Mouse (Mus musculus) regulatory T cell (primary cell): ENCODE measurements at regions not wholly inside any gene's neighbourhood (a gene's known extent, or its start where the extent isn't known, plus 50 kb on each side); places are given as distances from the start of the nearest gene placed in this dataset.

Source experiments
- in situ Hi-C: fragments of 300-600 bp; cut with MboI, MseI; formaldehyde crosslinking; loops from one replicate; pipeline ENCODE4 v1.15.1; 2025; ENCODE audit warnings: high pct_unique_total_duplicates

DNA sequence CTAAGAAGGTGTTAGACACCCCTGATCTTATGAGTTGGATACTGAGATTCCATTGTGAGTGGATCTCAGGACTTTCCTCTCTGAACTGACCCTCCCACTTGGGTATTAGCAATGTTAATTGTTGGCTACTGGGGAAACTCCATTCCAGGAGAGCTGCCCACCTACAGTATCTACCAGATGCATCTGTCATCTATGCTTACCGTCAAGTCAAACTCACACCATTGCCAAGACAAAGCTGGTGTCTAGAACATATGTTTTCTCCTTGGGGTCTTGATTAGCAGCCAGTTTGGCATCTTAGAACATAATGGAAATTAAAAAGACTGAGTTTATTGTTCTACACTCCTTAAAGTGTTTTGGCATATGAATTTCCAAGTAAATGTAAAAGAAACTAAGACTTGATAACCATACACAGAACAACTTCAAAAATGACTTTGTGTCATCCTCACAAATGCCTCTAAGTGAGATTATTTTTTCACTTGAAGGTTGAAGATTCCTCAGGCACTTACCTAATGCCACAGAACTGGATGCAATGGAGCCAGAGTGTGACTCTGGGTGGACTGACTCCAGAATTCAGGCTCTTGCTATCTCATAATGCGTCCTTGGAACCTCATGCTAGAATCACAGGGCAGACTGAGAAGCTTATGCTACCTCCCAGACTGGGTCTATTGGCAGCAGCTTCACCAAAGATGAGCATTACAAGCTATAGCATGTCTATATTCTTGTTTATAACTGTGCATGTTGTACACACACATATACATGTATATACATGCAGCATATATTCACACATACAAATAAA is 107.5 kb upstream of the Rnf152 start:
- in situ Hi-C loops = no loop called here

GRCm38 (mm10) chr1:105462695-105463094 is 106.2 kb upstream of the Rnf152 start:
- in situ Hi-C loops = no loop called here

DNA sequence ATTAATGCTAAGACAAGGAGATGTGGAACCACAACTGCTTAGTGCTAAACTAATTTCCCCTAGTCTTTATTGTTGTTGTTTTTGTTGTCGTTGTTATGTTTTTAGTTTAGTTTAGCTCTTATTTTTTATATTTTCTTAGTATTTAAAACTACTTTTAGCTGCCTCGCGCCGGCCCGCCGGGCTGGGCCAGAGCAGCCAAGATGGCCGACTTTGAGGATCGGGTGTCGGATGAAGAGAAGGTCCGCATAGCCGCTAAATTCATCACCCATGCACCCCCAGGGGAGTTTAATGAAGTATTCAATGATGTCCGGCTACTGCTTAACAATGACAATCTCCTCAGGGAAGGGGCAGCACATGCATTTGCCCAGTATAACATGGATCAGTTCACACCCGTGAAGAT is 99.3 kb upstream of the Rnf152 start:
- in situ Hi-C loops = loop anchor here (5.0 kb wide), 1 partner anchor 633 kb away; no protein-coding TSS in a partner anchor

DNA sequence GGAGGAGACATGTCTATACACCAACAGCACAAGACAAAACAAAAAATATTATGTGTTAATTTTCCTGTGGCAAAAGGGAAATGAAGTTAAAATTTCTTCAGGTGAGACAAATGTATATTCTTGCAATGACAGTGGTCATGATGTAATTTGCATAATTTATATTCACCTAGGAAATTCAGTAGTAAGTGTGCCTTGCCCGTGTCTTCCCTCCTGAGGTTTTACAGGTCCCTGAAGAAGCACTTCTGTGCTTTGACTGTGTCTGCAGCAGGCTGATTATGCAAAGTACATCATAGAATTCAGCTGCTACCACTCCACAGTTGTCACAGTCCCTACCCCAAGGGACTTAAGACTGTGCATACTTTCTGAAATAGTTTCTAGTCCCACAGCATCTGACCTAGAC is 98.2 kb upstream of the Rnf152 start:
- in situ Hi-C loops = loop anchor here (5.0 kb wide), 1 partner anchor 632 kb away; no protein-coding TSS in a partner anchor

- in situ Hi-C loops = loop anchor here (5.0 to 25.0 kb wide), 2 partner anchors 76 to 891 kb away; no protein-coding TSS in a partner anchor
Measured at GRCm38 (mm10) chr1:105446212-105446611, 89.7 kb upstream of the Rnf152 start.

DNA sequence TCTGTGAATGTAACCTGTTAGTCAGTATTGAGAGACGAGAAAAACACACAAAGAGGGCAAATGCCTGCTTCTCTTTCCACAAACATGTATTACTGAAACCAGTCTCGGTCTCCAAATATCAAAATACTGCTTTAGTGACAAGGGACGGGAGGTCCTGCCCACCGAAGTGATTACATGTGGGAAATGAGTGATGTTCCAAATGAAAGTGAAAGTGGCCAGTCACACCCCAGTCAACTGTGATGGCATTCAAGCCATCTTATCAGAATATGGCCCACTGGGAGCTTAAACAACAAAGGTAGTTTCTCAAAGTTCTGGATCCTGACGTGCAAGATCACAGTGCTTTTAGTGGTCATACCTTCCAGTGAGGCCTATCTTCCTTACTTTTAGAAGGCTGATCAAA is 87.0 kb upstream of the Rnf152 start:
- in situ Hi-C loops = loop anchor here (25.0 kb wide), 1 partner anchor 894 kb away; no protein-coding TSS in a partner anchor

DNA sequence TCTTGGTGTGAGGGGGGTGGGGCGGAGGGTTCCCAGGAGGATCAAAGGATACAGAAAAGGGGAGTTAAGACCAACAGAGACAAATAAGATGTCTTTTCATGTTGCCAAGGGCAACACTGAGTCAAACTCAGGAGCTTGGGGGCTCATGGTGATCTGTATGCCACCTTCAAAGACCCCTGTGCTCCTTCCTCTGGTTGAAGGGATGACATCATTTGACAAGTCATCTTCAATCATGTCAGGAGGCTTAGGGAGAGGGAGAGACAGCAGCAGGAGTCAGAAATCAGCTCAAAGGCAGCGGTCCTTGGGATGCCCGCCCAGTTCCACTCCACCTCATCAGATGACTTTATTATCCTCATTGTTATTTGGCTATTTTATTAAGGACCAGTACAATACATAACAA is 83.8 kb upstream of the Rnf152 start:
- in situ Hi-C loops = loop anchor here (25.0 kb wide), 1 partner anchor 897 kb away; no protein-coding TSS in a partner anchor

DNA sequence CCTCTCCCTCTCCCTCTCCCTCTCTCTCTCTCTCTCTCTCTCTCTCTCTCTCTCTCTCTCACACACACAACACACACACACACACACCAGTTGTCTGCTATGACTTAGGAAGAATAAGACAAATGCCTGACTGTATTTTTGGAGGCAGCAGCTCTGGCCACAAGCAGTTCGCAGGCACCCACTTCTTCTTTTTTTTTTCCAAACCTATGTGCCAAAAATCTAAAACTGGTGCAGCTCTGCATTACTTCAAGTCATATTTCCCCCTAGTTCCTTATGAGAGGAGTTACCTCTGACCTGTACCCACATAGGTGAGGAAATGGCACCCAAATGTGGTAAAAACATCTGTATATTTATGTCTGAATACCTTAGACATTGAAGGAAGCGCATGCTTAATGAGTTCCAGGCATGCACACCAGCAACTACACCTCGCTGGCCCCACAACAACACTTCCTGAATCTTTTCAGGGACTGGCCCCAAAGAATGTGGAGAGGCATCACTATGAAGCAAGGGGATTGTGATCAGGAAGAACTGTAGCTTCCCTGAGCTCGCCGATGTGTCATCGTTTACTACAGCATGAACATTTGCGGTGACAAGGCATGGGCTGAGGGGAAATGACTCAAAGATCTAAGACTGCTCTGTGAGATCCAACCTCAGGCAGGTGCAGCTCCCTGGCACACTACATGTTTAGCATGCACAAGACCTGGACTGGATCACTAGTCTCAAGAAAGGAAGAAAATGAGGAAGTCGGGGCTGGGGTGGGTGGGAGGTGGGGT is 78.3 kb upstream of the Rnf152 start:
- in situ Hi-C loops = loop anchor here (5.0 to 25.0 kb wide), 2 partner anchors 227 to 902 kb away; partner anchors contain the start of genes Pign and Relch

GRCm38 (mm10) chr1:105433949-105434348 is 77.4 kb upstream of the Rnf152 start:
- in situ Hi-C loops = loop anchor here (5.0 to 25.0 kb wide), 2 partner anchors 228 to 903 kb away; partner anchors contain the start of genes Pign and Relch

- in situ Hi-C loops = loop anchor here (5.0 to 25.0 kb wide), 2 partner anchors 230 to 905 kb away; partner anchors contain the start of genes Pign and Relch
Measured at GRCm38 (mm10) chr1:105431803-105432202, 75.3 kb upstream of the Rnf152 start.

GRCm38 (mm10) chr1:105430712-105431111 is 74.2 kb upstream of the Rnf152 start:
- in situ Hi-C loops = loop anchor here (5.0 to 25.0 kb wide), 2 partner anchors 232 to 907 kb away; partner anchors contain the start of genes Pign and Relch

DNA sequence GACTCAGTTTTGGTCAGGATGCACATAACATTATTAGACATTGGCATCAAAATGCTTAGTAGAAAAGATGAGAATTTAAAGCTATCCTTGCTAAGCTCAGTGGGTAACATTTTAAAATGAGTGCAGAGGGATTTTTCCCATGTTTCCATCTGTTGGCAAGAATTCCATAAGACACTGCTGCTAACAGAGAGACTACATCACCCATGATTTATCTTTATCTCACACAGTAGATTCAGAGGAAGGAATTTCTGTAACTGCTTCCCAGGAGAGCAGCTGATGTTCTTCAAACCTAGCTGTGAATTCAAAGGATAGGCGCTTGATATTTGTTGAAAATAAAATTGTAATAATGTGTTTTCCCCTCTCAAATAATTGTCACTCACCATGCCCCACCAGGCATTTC is 71.7 kb upstream of the Rnf152 start:
- in situ Hi-C loops = loop anchor here (25.0 kb wide), 1 partner anchor 909 kb away; no protein-coding TSS in a partner anchor

DNA sequence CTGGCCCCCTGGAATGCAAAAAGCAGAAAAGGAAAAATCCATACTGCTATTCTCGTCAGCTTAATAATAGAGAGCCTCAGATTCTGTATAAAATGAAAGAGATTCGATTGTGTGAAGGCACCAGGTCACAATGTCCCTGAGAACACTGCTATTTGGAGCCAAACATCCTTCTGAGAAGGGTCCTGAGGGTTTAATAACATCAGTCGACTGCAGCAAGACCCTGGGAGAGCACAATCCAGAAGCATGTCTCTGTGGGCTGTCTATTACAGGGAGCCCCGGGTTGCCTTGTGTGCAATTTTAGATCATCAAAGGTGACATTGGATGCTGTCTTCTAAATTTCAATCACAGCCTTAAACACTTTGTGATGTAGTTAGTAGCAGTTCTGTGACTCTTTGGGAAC is 69.6 kb upstream of the Rnf152 start:
- in situ Hi-C loops = loop anchor here (25.0 kb wide), 1 partner anchor 911 kb away; no protein-coding TSS in a partner anchor

DNA sequence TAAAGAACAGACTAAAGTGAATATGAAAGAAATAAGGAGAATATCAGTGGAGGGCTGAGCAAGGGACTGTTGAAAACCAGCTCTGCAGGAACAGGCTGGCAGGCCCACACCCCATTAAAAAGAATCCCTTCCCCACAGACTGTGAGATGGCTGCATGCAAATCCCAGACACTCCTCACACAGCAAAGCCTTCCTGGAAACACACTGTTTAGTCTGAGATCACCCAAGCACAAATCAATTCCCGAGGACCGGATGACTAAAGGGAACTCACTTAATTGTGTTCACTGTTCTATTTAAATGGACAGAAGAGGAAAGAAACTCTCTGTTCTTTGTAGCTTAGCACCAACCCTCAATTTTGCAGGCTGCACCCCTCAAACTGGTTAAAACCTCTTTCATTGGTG is 66.9 kb upstream of the Rnf152 start:
- in situ Hi-C loops = no loop called here

GRCm38 (mm10) chr1:105422945-105423344 is 66.4 kb upstream of the Rnf152 start:
- in situ Hi-C loops = no loop called here

- in situ Hi-C loops = no loop called here
Measured at GRCm38 (mm10) chr1:105420374-105421046, 64.0 kb upstream of the Rnf152 start.
